Mouse (Mus musculus): ENCODE results near the gene Chn1.

Gene Chn1

DNA sequence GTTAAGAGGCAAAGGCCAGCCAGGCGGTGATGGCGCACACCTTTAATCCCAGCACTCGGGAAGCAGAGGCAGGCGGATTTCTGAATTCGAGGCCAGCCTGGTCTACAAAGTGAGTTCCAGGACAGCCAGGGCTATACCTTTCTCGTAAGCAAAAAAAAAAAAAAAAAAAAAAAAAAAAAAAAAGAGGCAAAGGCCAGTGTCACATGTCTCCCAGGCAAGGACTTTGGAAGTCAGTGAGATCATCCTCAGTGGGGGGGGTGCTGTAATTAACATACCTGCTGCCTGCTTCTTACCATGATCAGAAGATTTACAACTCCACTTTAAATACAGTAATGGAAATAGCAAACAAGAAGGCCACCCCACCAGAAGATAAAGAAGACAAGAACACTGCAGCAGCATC is 137.5 kb downstream of the Chn1 start:
- no peak for DNase-seq (ENCODE audit: low read depth, low spot score)

DNA sequence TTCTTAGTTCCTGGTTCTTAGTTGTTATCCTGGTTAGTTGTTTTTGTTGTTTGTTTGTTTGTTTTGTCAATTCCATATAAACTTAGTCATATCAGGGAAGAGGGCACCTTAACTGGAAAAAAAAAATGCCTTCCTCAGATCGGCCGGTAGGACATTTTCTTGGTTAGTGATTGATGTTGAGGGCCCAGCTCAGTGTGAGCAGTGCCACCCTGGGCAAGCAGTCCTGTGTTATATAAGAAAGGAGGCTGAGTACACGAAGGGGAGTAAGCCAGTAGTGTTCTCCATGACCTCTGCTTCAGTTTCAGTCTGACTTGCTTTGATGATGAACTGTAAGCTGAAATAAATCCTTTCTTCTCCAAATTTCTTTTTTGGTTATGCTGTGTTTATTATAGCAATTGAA is 138.8 kb downstream of the Chn1 start:
- DNase-seq (ENCODE audit: low read depth, low spot score), result no peak

DNA sequence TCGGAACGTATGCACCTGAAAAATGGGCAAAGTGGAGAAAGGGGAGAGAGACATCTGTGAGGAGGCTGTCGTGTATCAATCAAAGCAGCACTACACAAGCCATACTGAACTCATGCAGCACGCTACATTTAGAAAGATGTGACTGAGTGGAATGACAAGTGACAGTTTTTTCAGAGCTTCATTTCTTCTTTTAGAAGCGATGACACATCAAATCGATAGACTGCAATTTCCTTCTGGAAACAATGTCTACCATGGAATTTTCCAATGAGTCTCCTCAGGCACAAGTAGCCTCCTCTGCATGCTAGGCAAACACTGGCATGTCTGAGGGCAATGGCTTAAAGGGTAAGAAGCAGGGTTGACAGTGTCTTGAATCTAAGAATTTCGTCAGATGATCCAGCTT is 143.3 kb downstream of the Chn1 start:
- DNase-seq (ENCODE audit: low read depth, low spot score), result no peak

DNA sequence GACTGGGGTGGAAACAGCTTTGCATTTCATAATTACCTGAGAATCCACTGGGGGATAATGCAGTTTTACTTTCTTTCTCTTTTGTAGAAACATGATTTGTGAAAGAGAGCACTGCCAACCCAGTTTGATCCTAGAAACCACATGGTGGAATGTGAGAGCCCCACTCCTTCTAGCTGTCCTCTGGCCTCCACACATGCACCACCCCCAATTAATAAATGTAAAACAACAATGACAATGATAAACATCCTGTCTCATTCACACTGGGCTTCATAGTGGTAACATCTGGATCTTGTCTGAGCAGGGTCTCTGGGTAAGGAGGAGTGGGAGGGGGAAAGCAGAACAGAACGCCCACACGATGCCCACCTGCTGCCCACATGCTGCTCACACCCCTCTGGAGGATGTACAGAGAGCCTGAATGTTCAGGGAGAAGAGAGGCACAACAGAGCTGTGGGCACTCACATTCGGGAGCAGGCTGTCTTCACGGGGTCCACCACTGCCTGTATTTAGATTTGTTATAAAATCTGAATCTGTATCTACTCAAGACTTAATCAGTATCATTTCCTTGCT is 156.6 kb downstream of the Chn1 start:
- DNase-seq (ENCODE audit: low read depth, low spot score), result no peak

DNA sequence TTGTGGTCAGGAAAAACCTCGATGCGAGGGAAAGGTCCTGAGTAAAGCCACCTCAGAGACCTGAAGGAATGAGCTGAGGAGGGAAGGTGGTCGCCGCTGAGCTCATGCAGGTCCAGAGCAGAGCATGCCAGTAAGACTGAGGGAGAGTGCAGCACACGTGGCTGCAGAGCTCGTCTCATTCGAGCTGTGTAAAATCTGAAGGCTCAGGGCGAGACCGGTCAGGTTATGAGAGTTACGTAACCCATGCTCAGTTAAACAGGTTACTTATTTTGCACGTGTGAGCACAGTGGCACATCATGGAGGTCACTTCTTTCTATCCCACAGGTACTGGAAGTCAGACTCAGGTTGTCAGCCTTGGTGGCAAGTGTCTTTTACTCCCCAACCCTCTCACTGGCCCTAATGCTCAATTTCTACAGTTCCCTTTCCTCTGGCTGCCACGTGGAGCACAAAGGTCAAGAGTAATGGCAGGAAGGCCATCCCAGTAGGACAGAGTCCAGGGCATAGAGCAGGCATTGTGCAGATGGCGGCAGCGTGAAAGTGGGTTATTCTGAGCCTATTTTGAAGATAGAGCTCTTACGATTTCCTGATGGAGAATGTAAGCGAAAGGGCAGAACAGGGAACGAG is 158.6 kb downstream of the Chn1 start:
- DNase-seq (ENCODE audit: low read depth, low spot score), result no peak

DNA sequence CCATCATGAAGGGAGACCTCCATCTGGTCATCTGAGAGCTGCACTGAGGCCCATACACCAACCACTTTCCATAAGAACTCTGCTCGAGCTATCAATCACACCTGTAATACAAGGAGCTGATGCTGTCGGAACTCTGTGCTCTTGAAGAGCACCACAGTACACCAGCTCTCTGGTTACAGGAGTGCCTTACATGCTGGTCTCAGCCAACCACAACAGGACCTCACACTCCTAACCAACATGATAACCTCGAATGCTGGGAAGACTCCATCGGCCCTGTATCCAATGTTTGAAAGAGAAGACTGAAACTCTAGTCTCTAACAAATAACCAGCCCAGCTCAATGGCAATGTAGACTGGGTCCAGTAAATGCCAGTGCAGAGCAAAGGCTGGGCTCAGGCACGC is 159.7 kb downstream of the Chn1 start:
- DNase-seq (ENCODE audit: low read depth, low spot score), result no peak

- no peak for DNase-seq (ENCODE audit: low read depth, low spot score)
Measured at GRCm38 (mm10) chr2:73614303-73614702, 160.8 kb downstream of the Chn1 start.

GRCm38 (mm10) chr2:73612941-73613340 is 162.2 kb downstream of the Chn1 start:
- no peak for DNase-seq (ENCODE audit: low read depth, low spot score)

- no peak for DNase-seq (ENCODE audit: low read depth, low spot score)
Measured at GRCm38 (mm10) chr2:73612367-73612914, 162.7 kb downstream of the Chn1 start.

GRCm38 (mm10) chr2:73611798-73612197 is 163.3 kb downstream of the Chn1 start:
- DNase-seq (ENCODE audit: low read depth, low spot score), result no peak

DNA sequence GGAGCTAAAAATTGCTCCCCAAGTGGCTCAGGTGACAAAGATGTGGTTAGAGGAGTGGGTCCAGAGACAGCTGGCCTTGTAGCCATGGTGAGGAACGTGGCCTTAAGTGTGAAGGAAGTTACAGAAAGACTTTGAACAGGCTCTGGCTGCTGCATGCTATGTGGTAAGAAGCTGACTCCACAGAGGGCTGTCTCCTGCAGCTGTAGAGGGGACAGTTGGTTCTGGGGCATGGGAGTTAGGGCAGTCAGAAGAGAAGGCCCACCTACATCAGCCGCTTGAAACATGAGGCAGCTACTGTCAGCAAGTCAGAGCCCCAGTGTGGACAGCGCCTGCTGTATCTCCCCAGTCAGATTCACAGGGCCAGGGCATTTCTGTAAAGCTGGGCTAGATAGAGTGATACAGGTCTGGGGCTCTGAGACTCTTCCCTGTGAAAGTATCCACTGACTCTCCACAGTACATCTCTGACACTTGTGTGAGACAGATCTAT is 165.4 kb downstream of the Chn1 start:
- DNase-seq (ENCODE audit: low read depth, low spot score), result no peak

DNA sequence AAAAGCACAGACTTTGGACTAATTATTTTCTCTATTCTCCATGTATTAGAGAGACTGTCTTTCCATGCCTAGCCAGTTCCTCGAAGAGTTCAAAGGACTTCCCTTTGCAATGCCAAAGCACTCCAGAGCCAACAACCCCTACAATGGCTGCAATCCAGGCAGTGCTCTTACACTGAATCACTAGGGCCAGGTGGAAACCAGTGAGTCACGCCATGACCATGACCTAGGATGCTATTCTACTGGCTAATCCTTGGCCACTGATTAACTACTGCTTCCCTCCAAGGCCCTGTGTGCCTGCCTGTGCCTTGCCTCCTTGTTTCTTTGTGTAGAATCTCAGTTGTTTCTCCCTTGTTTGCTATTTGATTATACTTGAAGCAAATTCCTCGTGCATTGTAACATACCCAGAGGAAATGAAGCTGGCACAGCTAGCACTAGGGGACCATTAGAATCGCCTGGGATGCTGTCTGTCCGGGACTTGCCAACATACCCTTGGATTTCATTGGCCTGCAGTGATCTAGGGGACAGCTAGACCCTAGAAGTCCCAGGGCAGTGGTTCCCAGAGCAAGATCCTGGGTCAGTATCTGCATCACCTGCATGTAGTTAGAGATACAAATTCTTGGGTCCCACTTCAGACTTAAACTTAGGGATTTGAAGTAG is 166.0 kb downstream of the Chn1 start:
- no peak for DNase-seq (ENCODE audit: low read depth, low spot score)

DNA sequence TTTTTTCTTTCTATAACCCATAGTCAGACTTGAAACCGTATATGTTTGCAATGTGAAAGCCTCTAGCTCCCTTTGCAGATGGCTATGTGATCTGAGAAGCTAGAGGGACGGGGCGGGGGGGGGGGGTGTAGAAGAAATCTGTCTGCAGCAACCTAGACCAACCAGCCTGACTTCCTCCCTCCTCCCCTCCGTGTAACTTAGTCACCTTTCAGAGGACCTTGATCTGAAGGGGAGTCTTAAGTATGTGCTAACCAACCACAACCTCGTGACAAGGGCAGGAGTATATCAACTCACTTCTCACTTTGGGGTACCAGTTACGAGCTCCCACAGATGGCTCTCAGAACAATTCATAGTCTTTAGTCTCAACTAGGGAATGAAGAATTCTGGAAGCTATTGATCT is 166.8 kb downstream of the Chn1 start:
- no peak for DNase-seq (ENCODE audit: low read depth, low spot score)

DNA sequence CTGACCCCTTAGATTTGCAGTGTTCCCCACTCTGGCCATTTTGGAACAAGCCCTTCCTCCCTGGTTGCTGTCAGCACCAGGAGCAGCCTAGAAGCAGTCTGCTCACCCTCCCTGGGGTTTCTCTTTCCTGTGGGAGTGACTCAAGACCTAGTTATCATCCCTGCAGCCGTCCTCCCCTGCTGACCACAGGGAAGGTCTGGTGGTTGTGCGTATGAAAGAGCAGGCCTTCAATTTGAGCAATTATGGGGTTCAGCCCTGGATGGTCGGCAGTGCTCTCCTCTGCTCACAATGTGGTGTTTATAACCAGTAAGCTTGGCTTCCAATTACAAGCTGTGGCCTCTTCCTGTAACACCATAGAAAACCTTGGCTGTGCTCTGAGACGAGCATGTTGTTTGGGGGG is 167.5 kb downstream of the Chn1 start:
- no peak for DNase-seq (ENCODE audit: low read depth, low spot score)

GRCm38 (mm10) chr2:73607146-73607545 is 168.0 kb downstream of the Chn1 start:
- DNase-seq (ENCODE audit: low read depth, low spot score), result no peak

DNA sequence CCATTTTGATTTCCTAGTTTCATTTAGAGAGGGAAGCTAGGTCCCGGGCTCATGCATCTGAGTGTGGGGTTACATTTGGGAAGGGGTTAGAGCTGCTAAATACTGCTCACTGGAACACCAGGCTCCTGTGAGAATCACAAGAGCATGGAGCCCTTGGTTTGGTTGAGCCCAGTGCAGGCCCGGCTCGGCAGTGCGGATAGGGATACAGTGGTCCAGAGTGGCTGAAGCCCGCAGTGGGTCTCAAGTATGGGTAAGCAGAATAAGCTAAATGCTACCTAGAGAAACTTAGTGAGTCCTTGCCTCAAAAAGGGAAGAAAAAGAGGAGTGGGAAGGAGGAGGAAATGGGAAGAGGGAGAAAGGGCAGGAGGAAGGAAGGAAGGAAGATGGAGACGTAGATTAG is 168.5 kb downstream of the Chn1 start:
- DNase-seq (ENCODE audit: low read depth, low spot score), result no peak

GRCm38 (mm10) chr2:73605077-73605476 is 170.1 kb downstream of the Chn1 start:
- DNase-seq (ENCODE audit: low read depth, low spot score), result peak; percentile 70

GRCm38 (mm10) chr2:73604579-73604978 is 170.6 kb downstream of the Chn1 start:
- DNase-seq (ENCODE audit: low read depth, low spot score), result no peak

- DNase-seq (ENCODE audit: low read depth, low spot score), result no peak
Measured at GRCm38 (mm10) chr2:73600650-73601049, 174.5 kb downstream of the Chn1 start.

GRCm38 (mm10) chr2:73597772-73598171 is 177.4 kb downstream of the Chn1 start:
- peak; percentile 19 for DNase-seq (ENCODE audit: low read depth, low spot score)

DNA sequence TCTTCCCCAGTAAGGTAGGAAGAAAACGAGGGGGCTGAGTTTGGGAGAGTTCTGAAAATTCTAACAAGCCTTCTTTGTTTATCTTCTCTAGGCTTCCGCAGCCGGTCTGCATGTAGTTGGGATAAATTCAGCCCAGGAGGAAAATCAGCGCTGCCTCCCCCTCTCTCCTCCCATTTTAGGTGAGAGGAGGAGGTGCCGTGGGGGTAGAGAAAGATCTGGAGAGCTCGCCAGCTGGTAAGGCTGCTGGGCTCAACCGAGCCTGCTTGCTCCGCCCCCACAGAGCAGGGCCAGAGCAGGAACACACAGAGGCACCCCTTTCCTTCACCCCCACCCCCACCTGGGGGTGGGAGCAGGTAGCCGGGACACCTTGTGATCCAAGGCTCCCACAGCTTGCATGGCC is 178.4 kb downstream of the Chn1 start:
- DNase-seq (ENCODE audit: low read depth, low spot score), result no peak

DNA sequence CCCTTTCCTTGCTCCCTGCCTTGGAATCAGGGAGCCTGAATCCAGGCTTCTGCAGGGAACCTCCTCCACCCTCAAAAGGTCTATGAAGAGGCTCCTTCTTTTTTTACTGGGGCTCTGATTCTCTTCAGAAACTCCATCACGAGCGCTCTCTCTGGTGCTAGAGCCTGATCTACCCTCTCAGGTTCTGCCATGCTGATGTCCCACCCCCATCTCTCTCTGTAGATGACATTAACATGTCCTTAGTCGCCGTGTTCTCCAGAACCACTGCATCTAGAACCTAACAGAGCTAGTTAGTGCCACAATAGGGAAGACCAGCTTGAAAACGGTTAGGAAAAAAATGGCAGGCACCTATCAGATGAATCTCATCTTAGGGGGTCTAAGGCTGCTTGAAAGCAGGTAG is 178.8 kb downstream of the Chn1 start:
- no peak for DNase-seq (ENCODE audit: low read depth, low spot score)

DNA sequence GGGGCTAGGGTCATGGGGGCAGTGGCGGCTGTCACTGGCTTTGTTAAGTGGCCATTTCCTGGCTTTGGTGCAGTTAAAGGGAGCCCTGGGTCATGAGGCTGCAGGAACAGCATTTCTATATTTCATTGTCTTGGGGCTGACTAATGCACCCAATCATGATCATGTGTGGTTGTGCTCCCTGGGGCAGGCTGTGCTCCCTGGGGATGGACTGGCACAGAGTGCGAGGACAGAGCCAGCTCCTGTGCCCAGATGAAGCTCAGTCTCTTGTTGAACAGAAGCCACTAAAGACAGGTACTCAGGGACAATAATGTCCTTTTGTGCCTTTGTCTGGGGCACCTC is 182.1 kb downstream of the Chn1 start:
- no peak for DNase-seq (ENCODE audit: low read depth, low spot score)

Measured in CD4-positive helper T cell, adult 2 months (primary cell).